Mouse (Mus musculus) myocyte (in vitro differentiated cells): ENCODE results near the gene Cyb5rl.

Experiments used
- E2F4 ChIP-seq: IDR thresholded peaks from one replicate; pipeline ENCODE4 v1.6.1; 2011; ENCODE audit warnings: mild to moderate bottlenecking, control low read depth, moderate library complexity; ENCODE audit not compliant: insufficient read depth
- MAX ChIP-seq: IDR thresholded peaks from one replicate; pipeline ENCODE4 v1.6.1; 2011; ENCODE audit warnings: low read depth, mild to moderate bottlenecking, control low read depth
- MYOD1 ChIP-seq, 3 experiments: IDR thresholded peaks; one replicate each; pipeline ENCODE4 v1.6.1; 2011; ENCODE audit warnings: control low read depth in 2 of 3, low read depth in 2 of 3, mild to moderate bottlenecking in 2 of 3, moderate library complexity in 1 of 3; ENCODE audit not compliant: insufficient read length in 2 of 3, control insufficient read depth in 1 of 3
- MYOG ChIP-seq, 3 experiments: IDR thresholded peaks; one replicate each; pipeline ENCODE4 v1.6.1; 2011; ENCODE audit warnings: control low read depth in 2 of 3, low read depth in 2 of 3, mild to moderate bottlenecking in 2 of 3; ENCODE audit not compliant: insufficient read length in 2 of 3, control insufficient read depth in 1 of 3, insufficient read depth in 1 of 3
- POLR2A ChIP-seq: IDR thresholded peaks from one replicate; pipeline ENCODE4 v1.6.1; 2011; ENCODE audit warnings: low read depth, mild to moderate bottlenecking, control low read depth, moderate library complexity; ENCODE audit not compliant: insufficient read length
- POLR2AphosphoS2 ChIP-seq: IDR thresholded peaks from one replicate; pipeline ENCODE4 v1.6.1; 2011; ENCODE audit warnings: low read depth, control low read depth; ENCODE audit not compliant: insufficient read length
- REST ChIP-seq: IDR thresholded peaks from one replicate; pipeline ENCODE4 v1.6.1; 2011; ENCODE audit warnings: mild to moderate bottlenecking, control low read depth, moderate library complexity; ENCODE audit not compliant: insufficient read depth, insufficient read length
- SRF ChIP-seq: IDR thresholded peaks from one replicate; pipeline ENCODE4 v1.6.1; 2011; ENCODE audit warnings: low read depth; ENCODE audit not compliant: control insufficient read depth, insufficient read length
- TCF12 ChIP-seq: IDR thresholded peaks from one replicate; pipeline ENCODE4 v1.6.1; 2011; ENCODE audit warnings: mild to moderate bottlenecking, control low read depth; ENCODE audit not compliant: poor library complexity, insufficient read depth, severe bottlenecking
- TCF3 ChIP-seq: IDR thresholded peaks from one replicate; pipeline ENCODE4 v1.6.1; 2011; ENCODE audit warnings: low read depth, control low read depth; ENCODE audit not compliant: insufficient read length
- USF1 ChIP-seq: IDR thresholded peaks from one replicate; pipeline ENCODE4 v1.6.1; 2011; ENCODE audit warnings: low read depth, mild to moderate bottlenecking, control low read depth, moderate library complexity

- TF ChIP-seq MYOD1 (IDR thresholded peaks at IDR 0.05; ENCODE audit: control insufficient read depth in 1 of 3, insufficient read length in 2 of 3, low read depth in 2 of 3) (no peak), POLR2A (no peak), TCF3 (no peak), MYOG (IDR thresholded peaks at IDR 0.05; ENCODE audit: control insufficient read depth in 1 of 3, insufficient read depth in 1 of 3, insufficient read length in 2 of 3, low read depth in 2 of 3) (no peak), TCF12 (no peak), USF1 (no peak), E2F4 (no peak), MAX (no peak), REST (no peak), POLR2AphosphoS2 (no peak), SRF (no peak)
Observed at GRCm38 (mm10) chr4:107075456-107075855, 8.7 kb downstream of the Cyb5rl start.
